Mouse (Mus musculus): ENCODE results near the gene Abca4.

- TF ChIP-seq MYOG (IDR thresholded peaks at IDR 0.05; ENCODE audit: control insufficient read depth in 1 of 3, insufficient read depth in 1 of 3, insufficient read length in 2 of 3, low read depth in 2 of 3) (peak in 1 of 3 experiments; percentile 36), USF1 (IDR thresholded peaks at IDR 0.05; ENCODE audit: low read depth) (no peak), TCF12 (IDR thresholded peaks at IDR 0.05; ENCODE audit: insufficient read depth, poor library complexity, severe bottlenecking) (no peak), POLR2A (IDR thresholded peaks at IDR 0.05; ENCODE audit: insufficient read length, low read depth) (no peak), MAX (IDR thresholded peaks at IDR 0.05; ENCODE audit: low read depth) (no peak), MYOD1 (IDR thresholded peaks at IDR 0.05; ENCODE audit: control insufficient read depth in 1 of 3, insufficient read length in 2 of 3, low read depth in 2 of 3) (peak in 2 of 3 experiments; percentile 37 to 81), POLR2AphosphoS2 (IDR thresholded peaks at IDR 0.05; ENCODE audit: insufficient read length, low read depth) (no peak), TCF3 (IDR thresholded peaks at IDR 0.05; ENCODE audit: insufficient read length, low read depth) (no peak), E2F4 (IDR thresholded peaks at IDR 0.05; ENCODE audit: insufficient read depth) (no peak), CEBPB (IDR thresholded peaks at IDR 0.05; ENCODE audit: insufficient read depth, poor library complexity, severe bottlenecking) (no peak)
Measured at GRCm38 (mm10) chr3:122072646-122073571, 28.7 kb downstream of the Abca4 start.

Measured in myocyte (in vitro differentiated cells).